Mouse (Mus musculus) heart, embryonic 15.5 days (tissue): ENCODE data around the gene Myh7. TPM values are rescaled to one million over a fixed set of nuclear protein-coding genes. Genes with fewer than 3 reads are reported as not detected.
"Not testable (repeated sequence)": the region's sequence is repeated elsewhere in the genome, so short reads cannot be mapped to it uniquely, and the experiment has no call there.

Experiments used
- ATAC-seq: fragments of 200-750 bp; cut with Nextera tagmentation; replicated peaks from 2 replicates; pipeline ENCODE4 v1.8.0; 2017; ENCODE audit warnings: low read depth, moderate TSS enrichment; ENCODE audit not compliant: insufficient number of reproducible peaks, insufficient read depth, low FRiP score
- H3K27ac ChIP-seq: fragments of 300-500 bp; sonication (generic); 2 replicates; pipeline ENCODE4 v1.5.1; 2015; ENCODE audit warnings: mild to moderate bottlenecking, inconsistent platforms
- H3K27me3 ChIP-seq: fragments of 300-500 bp; sonication (generic); 2 replicates; pipeline ENCODE4 v1.6.1; 2015; ENCODE audit warnings: inconsistent platforms
- H3K36me3 ChIP-seq: fragments of 300-500 bp; sonication (generic); 2 replicates; pipeline ENCODE4 v1.6.1; 2015; ENCODE audit warnings: mild to moderate bottlenecking, inconsistent platforms
- H3K4me1 ChIP-seq: fragments of 300-500 bp; sonication (generic); replicated peaks from 2 replicates; pipeline ENCODE4 v1.6.1; 2015; ENCODE audit warnings: inconsistent platforms
- H3K4me2 ChIP-seq: fragments of 300-500 bp; sonication (generic); 2 replicates; pipeline ENCODE4 v1.6.1; 2015; ENCODE audit warnings: inconsistent platforms, mild to moderate bottlenecking, moderate library complexity
- H3K4me3 ChIP-seq: fragments of 300-500 bp; sonication (generic); 2 replicates; pipeline ENCODE4 v1.5.1; 2015; ENCODE audit warnings: mild to moderate bottlenecking, inconsistent platforms
- H3K9ac ChIP-seq: fragments of 300-500 bp; sonication (generic); 2 replicates; pipeline ENCODE4 v1.6.1; 2015; ENCODE audit warnings: mild to moderate bottlenecking, inconsistent platforms
- H3K9me3 ChIP-seq: fragments of 300-500 bp; sonication (generic); replicated peaks from 2 replicates; pipeline ENCODE4 v1.6.1; 2016; ENCODE audit warnings: inconsistent platforms
- WGBS: fragments of 180-500 bp; shearing (Covaris S2); methylation state at CpG from one replicate; pipeline ENCODE4 v1.1.7; 2015; ENCODE audit warnings: mixed read lengths; 5-methylcytosine and 5-hydroxymethylcytosine counted together
- polyA plus RNA-seq: library from polyadenylated mRNA; unstranded; fragments of >200 nt; fragmentation: Nextera tagmentation; extraction: Ambion mirVana; gene quantifications from 2 replicates; pipeline ENCODE4 v1.2.1, GENCODE M21; 2015

Myh7 gene
- polyA plus RNA-seq, 1 experiment from 2014 or later, result 4,914 TPM

- Histone ChIP-seq H3K27ac (peak overlapping the region; percentile 43; the same call in 1 of the 2 replicates), H3K4me1 (peaks cover 34% of the 10 kb centered on the region), H3K36me3 (peaks cover 48% of the 10 kb centered on the region), H3K27me3 (no peaks in the 10 kb centered on the region), H3K9me3 (no peaks in the 10 kb centered on the region), H3K4me2 (peak overlapping the region; percentile 37), H3K9ac (0 out of 2 replicates have a peak overlapping the region, but pooled peaks have one; percentile 28), H3K4me3 (peak overlapping the region; percentile 19)
- WGBS, result 60% methylated on average over 9 of the region's 9 CpGs
- ATAC-seq, result 0 out of 2 replicates have a peak, but pooled peaks have one; percentile 17
Measured at GRCm38 (mm10) chr14:54956533-54956932, 37.9 kb downstream of the Myh7 start.

- H3K27me3 ChIP-seq, result no peaks in the 10 kb centered on the region
- ATAC-seq, result no peak
- no peak overlapping the region for H3K9ac ChIP-seq
- H3K4me1 ChIP-seq, result peaks cover 23% of the 10 kb centered on the region
- no peak overlapping the region for H3K4me2 ChIP-seq
- peaks cover 58% of the 10 kb centered on the region for H3K36me3 ChIP-seq
- H3K27ac ChIP-seq, result 0 out of 2 replicates have a peak overlapping the region, but pooled peaks have one; percentile 31
- WGBS, result 55% methylated on average over 3 of the region's 3 CpGs
- H3K9me3 ChIP-seq, result no peaks in the 10 kb centered on the region
- no peak overlapping the region for H3K4me3 ChIP-seq
Measured at GRCm38 (mm10) chr14:54955481-54955880, 38.9 kb downstream of the Myh7 start.

- Histone ChIP-seq H3K27ac (no peak overlapping the region), H3K4me1 (peaks cover 22% of the 10 kb centered on the region; the same call in 1 of the 2 replicates), H3K27me3 (no peaks in the 10 kb centered on the region), H3K9me3 (no peaks in the 10 kb centered on the region), H3K4me2 (no peak overlapping the region), H3K4me3 (no peak overlapping the region), H3K36me3 (peaks cover 64% of the 10 kb centered on the region), H3K9ac (no peak overlapping the region)
- no peak for ATAC-seq
- 63% methylated on average over 3 of the region's 3 CpGs for WGBS
Measured at GRCm38 (mm10) chr14:54954474-54954873, 40.0 kb downstream of the Myh7 start.

GRCm38 (mm10) chr14:54953664-54954206, 40.7 kb downstream of the Myh7 start:
- H3K4me2 ChIP-seq, result no peak overlapping the region
- H3K9ac ChIP-seq, result no peak overlapping the region
- no peaks in the 10 kb centered on the region for H3K27me3 ChIP-seq
- peaks cover 24% of the 10 kb centered on the region for H3K4me1 ChIP-seq
- 70% methylated on average over 8 of the region's 8 CpGs for WGBS
- no peak overlapping the region for H3K4me3 ChIP-seq
- H3K27ac ChIP-seq, result no peak overlapping the region
- no peak for ATAC-seq
- no peaks in the 10 kb centered on the region for H3K9me3 ChIP-seq
- peaks cover 71% of the 10 kb centered on the region for H3K36me3 ChIP-seq

GRCm38 (mm10) chr14:54951587-54951986, 42.8 kb downstream of the Myh7 start:
- Histone ChIP-seq H3K36me3 (peaks cover 76% of the 10 kb centered on the region), H3K27ac (no peak overlapping the region)
- WGBS, result 83% methylated on average over 6 of the region's 6 CpGs

GRCm38 (mm10) chr14:54950493-54950892, 43.9 kb downstream of the Myh7 start:
- no peak overlapping the region for H3K4me2 ChIP-seq
- no peaks in the 10 kb centered on the region for H3K27me3 ChIP-seq
- H3K9ac ChIP-seq, result no peak overlapping the region
- H3K27ac ChIP-seq, result no peak overlapping the region
- H3K36me3 ChIP-seq, result peaks cover 72% of the 10 kb centered on the region
- H3K9me3 ChIP-seq, result no peaks in the 10 kb centered on the region
- peaks cover 18% of the 10 kb centered on the region for H3K4me1 ChIP-seq
- 51% methylated on average over 12 of the region's 12 CpGs for WGBS
- H3K4me3 ChIP-seq, result no peak overlapping the region
- no peak for ATAC-seq

More at GRCm38 (mm10) chr14:54951587-54951986, 42.8 kb downstream of the Myh7 start:
- no peak overlapping the region for H3K4me3 ChIP-seq
- H3K4me2 ChIP-seq, result no peak overlapping the region
- ATAC-seq, result no peak
- H3K4me1 ChIP-seq, result peaks cover 18% of the 10 kb centered on the region
- no peaks in the 10 kb centered on the region for H3K9me3 ChIP-seq
- no peaks in the 10 kb centered on the region for H3K27me3 ChIP-seq
- H3K9ac ChIP-seq, result no peak overlapping the region

GRCm38 (mm10) chr14:54948781-54949180, 45.6 kb downstream of the Myh7 start:
- peak overlapping the region; percentile 17; the same call in 1 of the 2 replicates for H3K9ac ChIP-seq

GRCm38 (mm10) chr14:54947008-54947407, 47.4 kb downstream of the Myh7 start:
- H3K27ac ChIP-seq, H3K27me3 ChIP-seq, H3K4me3 ChIP-seq, H3K4me2 ChIP-seq, H3K9ac ChIP-seq, H3K9me3 ChIP-seq, ATAC-seq: not testable (repeated sequence)
- H3K4me1 ChIP-seq, result peaks cover 15% of the 10 kb centered on the region
- peaks cover 71% of the 10 kb centered on the region for H3K36me3 ChIP-seq
- WGBS, result 78% methylated on average over 11 of the region's 11 CpGs

More at GRCm38 (mm10) chr14:54948781-54949180, 45.6 kb downstream of the Myh7 start:
- Histone ChIP-seq H3K27ac (peak overlapping the region; percentile 18; the same call in 1 of the 2 replicates), H3K9me3 (no peaks in the 10 kb centered on the region), H3K4me1 (peaks cover 18% of the 10 kb centered on the region), H3K27me3 (no peaks in the 10 kb centered on the region), H3K36me3 (peaks cover 71% of the 10 kb centered on the region), H3K4me2 (no peak overlapping the region), H3K4me3 (no peak overlapping the region)
- ATAC-seq, result no peak
- WGBS, result 66% methylated on average over 9 of the region's 9 CpGs

GRCm38 (mm10) chr14:54945975-54946704, 48.3 kb downstream of the Myh7 start:
- Histone ChIP-seq H3K27me3 (no peaks in the 10 kb centered on the region), H3K4me3 (no peak overlapping the region), H3K9me3 (no peaks in the 10 kb centered on the region), H3K9ac (no peak overlapping the region), H3K4me1 (peaks cover 15% of the 10 kb centered on the region), H3K27ac (no peak overlapping the region), H3K36me3 (peaks cover 73% of the 10 kb centered on the region), H3K4me2 (no peak overlapping the region)
- ATAC-seq, result peak; percentile 18; the same call in 1 of the 2 replicates
- WGBS, result 40% methylated on average over 19 of the region's 19 CpGs

GRCm38 (mm10) chr14:54944939-54945338, 49.5 kb downstream of the Myh7 start:
- ATAC-seq, result no peak

GRCm38 (mm10) chr14:54943971-54944370, 50.5 kb downstream of the Myh7 start:
- Histone ChIP-seq H3K4me1 (peaks cover 8% of the 10 kb centered on the region), H3K9ac (no peak overlapping the region), H3K27me3 (no peaks in the 10 kb centered on the region), H3K27ac (no peak overlapping the region; the same call in 1 of the 2 replicates), H3K4me3 (no peak overlapping the region), H3K4me2 (no peak overlapping the region), H3K9me3 (no peaks in the 10 kb centered on the region), H3K36me3 (peaks cover 58% of the 10 kb centered on the region)
- no peak for ATAC-seq
- 94% methylated on average over 7 of the region's 7 CpGs for WGBS

More at GRCm38 (mm10) chr14:54944939-54945338, 49.5 kb downstream of the Myh7 start:
- Histone ChIP-seq H3K36me3 (peaks cover 68% of the 10 kb centered on the region), H3K4me3 (no peak overlapping the region), H3K27me3 (no peaks in the 10 kb centered on the region), H3K4me1 (peaks cover 15% of the 10 kb centered on the region), H3K4me2 (no peak overlapping the region), H3K27ac (no peak overlapping the region), H3K9ac (no peak overlapping the region), H3K9me3 (no peaks in the 10 kb centered on the region)
- WGBS, result 61% methylated on average over 2 of the region's 2 CpGs
